Mouse (Mus musculus) thymus, adult 2 months (tissue): ENCODE measurements at regions not wholly inside any gene's neighbourhood (a gene's known extent, or its start where the extent isn't known, plus 50 kb on each side); places are given as distances from the start of the nearest gene placed in this dataset.

Experiments
- DNase-seq: peaks from one replicate; pipeline ENCODE4 v3.0.0; 2021
- H3K27ac ChIP-seq: fragments of 200-500 bp; 2 replicates; pipeline ENCODE4 v1.5.1; 2012; ENCODE audit warnings: low read length, control low read depth; ENCODE audit not compliant: control insufficient read depth, insufficient read depth
- H3K27me3 ChIP-seq: fragments of 200-500 bp; 2 replicates; pipeline ENCODE4 v1.6.1; 2012; ENCODE audit warnings: mild to moderate bottlenecking, low read length, moderate library complexity, mixed read lengths; ENCODE audit not compliant: control insufficient read depth, insufficient read depth
- H3K36me3 ChIP-seq: fragments of 200-500 bp; 2 replicates; pipeline ENCODE4 v1.6.1; 2012; ENCODE audit warnings: mild to moderate bottlenecking, low read length, moderate library complexity; ENCODE audit not compliant: control insufficient read depth, insufficient read depth
- H3K4me1 ChIP-seq: fragments of 200-500 bp; replicated peaks from 2 replicates; pipeline ENCODE4 v1.6.1; 2012; ENCODE audit warnings: low read length; ENCODE audit not compliant: control insufficient read depth, insufficient read depth
- H3K4me3 ChIP-seq: fragments of 200-500 bp; 2 replicates; pipeline ENCODE4 v1.5.1; 2012; ENCODE audit warnings: mild to moderate bottlenecking, low read length, control low read depth, moderate library complexity; ENCODE audit not compliant: control insufficient read depth, insufficient read depth
- CTCF ChIP-seq: fragments of 200-500 bp; IDR thresholded peaks from 2 replicates; pipeline ENCODE4 v1.5.1; 2012; ENCODE audit warnings: mild to moderate bottlenecking, control low read depth, low read length, moderate library complexity, borderline replicate concordance; ENCODE audit not compliant: control insufficient read depth, poor library complexity, insufficient read depth; ENCODE audit errors: extremely low read depth
- POLR2A ChIP-seq: fragments of 200-500 bp; IDR thresholded peaks from 2 replicates; pipeline ENCODE4 v1.6.1; 2012; ENCODE audit warnings: mild to moderate bottlenecking, low read length, control low read depth, moderate library complexity; ENCODE audit not compliant: control insufficient read depth, poor library complexity, insufficient read depth; ENCODE audit errors: extremely low read depth
- WGBS: fragments of 180-500 bp; shearing (Covaris S2); methylation state at CpG from one replicate; pipeline ENCODE4 v1.1.7; 2018; 5-methylcytosine and 5-hydroxymethylcytosine counted together

DNA sequence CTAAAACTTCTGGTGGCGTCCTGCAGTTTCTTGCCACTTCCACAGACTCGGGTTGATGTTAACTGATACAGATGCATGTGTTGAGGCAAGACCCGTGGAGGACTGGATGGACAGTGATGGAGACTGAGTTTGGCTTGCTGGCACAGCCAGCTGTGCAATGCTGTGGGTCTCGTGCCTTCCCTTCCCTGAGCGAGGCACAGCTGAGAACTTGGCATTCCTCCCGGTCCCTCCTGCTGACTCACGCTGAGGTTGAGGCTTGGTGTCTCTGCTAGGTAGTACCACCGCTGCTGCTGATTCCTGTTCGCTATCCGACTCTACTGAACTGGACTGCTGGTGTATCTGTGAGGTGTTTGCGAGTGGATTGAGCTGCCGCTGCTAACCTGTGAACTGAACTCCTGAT, 109.2 kb downstream of the Kif26a start:
- TF ChIP-seq POLR2A (no peak), CTCF (no peak)
- H3K36me3 ChIP-seq: no peaks in the 10 kb centered on the region
- H3K4me3 ChIP-seq: no peak overlapping the region
- H3K27ac ChIP-seq: no peak overlapping the region
- no peaks in the 10 kb centered on the region for H3K4me1 ChIP-seq
- DNase-seq: no peak
- 88% methylated on average over 12 of the region's 12 CpGs for WGBS
- no peaks in the 10 kb centered on the region for H3K27me3 ChIP-seq

GRCm38 (mm10) chr12:112257691-112258090, 111.7 kb downstream of the Kif26a start:
- no peaks in the 10 kb centered on the region for H3K27me3 ChIP-seq
- no peak for TF ChIP-seq CTCF
- TF ChIP-seq POLR2A: no peak
- no peak overlapping the region for H3K27ac ChIP-seq
- no peaks in the 10 kb centered on the region for H3K4me1 ChIP-seq
- H3K36me3 ChIP-seq: no peaks in the 10 kb centered on the region
- no peak overlapping the region for H3K4me3 ChIP-seq
- WGBS: 75% methylated on average over 11 of the region's 11 CpGs
- DNase-seq: no peak

DNA sequence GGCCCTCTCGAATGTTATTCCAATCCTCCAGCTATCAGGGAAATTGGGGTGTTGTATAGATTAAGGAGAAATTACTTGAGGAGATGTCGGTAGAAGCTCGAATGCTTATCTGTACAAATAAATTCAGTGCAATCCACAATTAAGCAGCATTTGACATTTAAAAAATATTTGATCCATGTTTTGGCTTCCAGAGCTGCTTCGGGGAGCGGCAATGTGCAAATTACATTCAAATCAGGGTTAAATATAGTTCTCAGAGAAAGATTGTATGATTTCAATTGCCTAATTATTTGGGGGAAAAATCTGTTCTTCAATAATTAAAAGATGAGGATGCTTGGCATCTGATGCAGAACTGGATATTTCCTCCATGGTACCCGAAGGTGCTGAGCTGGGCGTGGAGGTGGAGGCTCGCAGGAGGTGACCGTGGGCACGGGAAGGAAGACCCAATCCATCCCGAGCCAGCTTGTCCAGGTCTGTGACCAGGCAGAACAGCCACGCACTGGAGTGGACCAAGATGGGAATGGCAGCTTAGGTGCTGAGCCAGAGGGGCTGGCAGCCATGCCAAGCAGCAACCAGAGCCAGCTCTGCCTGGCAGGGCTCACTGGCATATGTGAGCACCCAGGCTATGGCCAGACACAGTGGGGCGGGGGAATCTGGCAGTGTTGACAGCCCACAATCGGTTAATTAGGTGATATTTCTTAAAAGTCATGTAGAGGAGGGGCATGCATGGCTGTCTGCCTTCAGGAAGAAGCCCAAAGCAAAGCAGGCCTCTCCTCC, 117.5 kb downstream of the Kif26a start:
- 86% methylated on average over 14 of the region's 14 CpGs for WGBS
- Histone ChIP-seq H3K27ac (no peak overlapping the region), H3K27me3 (no peaks in the 10 kb centered on the region), H3K36me3 (no peaks in the 10 kb centered on the region), H3K4me1 (no peaks in the 10 kb centered on the region), H3K4me3 (no peak overlapping the region)
- TF ChIP-seq POLR2A (no peak), CTCF (no peak)
- no peak for DNase-seq

DNA sequence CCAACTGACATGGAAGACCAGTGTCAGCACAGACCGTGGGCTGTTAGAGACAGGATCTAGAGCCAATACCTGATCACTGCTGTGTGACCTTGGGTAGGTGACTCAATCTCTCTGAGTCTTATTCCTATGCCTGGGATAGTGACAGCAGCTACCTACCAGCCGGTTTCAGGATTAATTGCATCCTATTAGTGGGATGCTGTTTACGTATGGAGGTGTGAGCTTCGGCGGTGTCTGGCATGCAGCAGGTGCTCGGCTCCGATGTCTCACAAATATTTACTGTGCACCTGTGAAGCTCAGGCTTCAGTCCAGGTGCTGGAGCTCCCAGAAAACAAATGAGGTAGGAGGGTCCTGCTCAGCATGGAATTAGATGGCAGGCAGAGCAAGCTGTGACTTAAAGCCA, 118.2 kb downstream of the Kif26a start:
- no peak overlapping the region for H3K4me3 ChIP-seq
- 86% methylated on average over 7 of the region's 7 CpGs for WGBS
- no peaks in the 10 kb centered on the region for H3K27me3 ChIP-seq
- TF ChIP-seq CTCF: no peak
- no peak for TF ChIP-seq POLR2A
- H3K4me1 ChIP-seq: no peaks in the 10 kb centered on the region
- DNase-seq: no peak
- H3K36me3 ChIP-seq: no peaks in the 10 kb centered on the region
- no peak overlapping the region for H3K27ac ChIP-seq

- Histone ChIP-seq H3K36me3 (no peaks in the 10 kb centered on the region), H3K4me3 (no peak overlapping the region), H3K4me1 (no peaks in the 10 kb centered on the region), H3K27me3 (no peaks in the 10 kb centered on the region), H3K27ac (no peak overlapping the region)
- WGBS: 62% methylated on average over 10 of the region's 10 CpGs
- DNase-seq: no peak
- no peak for TF ChIP-seq POLR2A
- no peak for TF ChIP-seq CTCF
These were observed 119.4 kb downstream of the Kif26a start for GRCm38 (mm10) chr12:112265289-112265969.

DNA sequence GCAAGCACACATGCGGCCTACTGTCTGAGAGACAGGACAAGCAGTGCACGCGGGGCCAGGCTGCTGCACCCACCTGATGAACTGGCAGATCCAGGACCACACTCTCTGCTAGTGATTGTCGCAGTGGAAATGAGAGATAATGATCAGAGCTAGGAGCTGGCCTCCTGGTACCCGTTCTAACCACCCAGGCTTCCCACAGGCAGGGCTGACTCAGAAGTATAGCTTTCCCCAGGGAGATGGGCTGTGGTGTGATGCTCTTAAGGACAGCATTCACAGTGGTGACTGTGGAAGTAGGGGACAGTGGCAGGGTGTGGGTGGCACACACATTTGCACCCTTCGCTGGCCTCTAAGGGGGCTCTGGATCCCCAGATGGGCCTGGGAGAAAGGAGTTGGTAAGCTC, 128.0 kb downstream of the Kif26a start:
- Histone ChIP-seq H3K4me3 (no peak overlapping the region), H3K27ac (no peak overlapping the region), H3K27me3 (no peaks in the 10 kb centered on the region), H3K36me3 (no peaks in the 10 kb centered on the region), H3K4me1 (no peaks in the 10 kb centered on the region)
- WGBS: 77% methylated on average over 6 of the region's 6 CpGs
- no peak for DNase-seq
- TF ChIP-seq POLR2A: no peak

DNA sequence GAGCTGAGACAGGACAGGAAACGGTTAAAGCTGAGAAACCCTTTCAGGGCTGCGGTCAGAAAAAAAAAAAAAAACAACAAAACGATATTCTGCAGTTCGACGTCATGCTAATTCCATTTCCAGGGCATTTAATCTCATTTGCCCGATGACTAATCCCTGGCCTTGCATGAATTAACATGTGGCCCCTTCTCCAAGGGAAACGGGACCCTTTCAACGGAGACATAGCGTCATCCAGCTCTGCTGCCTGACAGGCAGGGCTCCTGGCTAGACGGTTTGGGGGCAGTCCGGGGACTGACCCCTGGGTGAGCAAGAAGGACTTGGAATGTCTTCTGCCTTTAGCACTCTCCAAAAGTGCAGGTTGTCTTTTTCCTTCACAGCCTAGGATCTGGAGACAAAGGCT, 128.7 kb downstream of the Kif26a start:
- no peaks in the 10 kb centered on the region for H3K4me1 ChIP-seq
- TF ChIP-seq POLR2A: no peak
- no peak for TF ChIP-seq CTCF
- no peak for DNase-seq
- H3K4me3 ChIP-seq: no peak overlapping the region
- no peaks in the 10 kb centered on the region for H3K36me3 ChIP-seq
- no peak overlapping the region for H3K27ac ChIP-seq
- H3K27me3 ChIP-seq: no peaks in the 10 kb centered on the region
- 45% methylated on average over 11 of the region's 11 CpGs for WGBS
